In genomic region chr5:76139808-76140729, GRCm38 (mm10) we compare ENCODE assay signal across 8 mouse cellular contexts. TPM values are rescaled to one million over a fixed set of nuclear protein-coding genes. Genes with fewer than 3 reads are reported as not detected.
DNase-seq lines count a peak whose midpoint lies in the region; ATAC-seq lines count a peak whose summit lies in the region.

Srd5a3 (plus strand) TSS chr5:76140271.

- H3K4me3 ChIP-seq in brown adipose tissue, adult 24 weeks (ENCODE audit: insufficient read depth, low read depth, low read length), result peak within 1 kb of the TSS; percentile 62
- peak within 1 kb of the TSS; percentile 77 to 94 for H3K4me3 ChIP-seq in heart, embryonic 14.5 days (ENCODE audit: control insufficient read depth in 1 of 2, insufficient read depth in 1 of 2, low read depth in 1 of 2, low read length in 2 of 2)
- H3K4me3 ChIP-seq in liver, embryonic 13.5 days (replicated peaks), result peak within 1 kb of the TSS; percentile 83
- peak within 1 kb of the TSS; percentile 74 for H3K4me3 ChIP-seq in stomach, embryonic 16.5 days (replicated peaks; ENCODE audit: low read length)

- no peaks in the 10 kb centered on the region for H3K36me3 ChIP-seq in heart, embryonic 14.5 days (ENCODE audit: control insufficient read depth, insufficient read depth, low read length)
- H3K36me3 ChIP-seq in liver, embryonic 13.5 days, result no peaks in the 10 kb centered on the region
- H3K36me3 ChIP-seq in stomach, embryonic 16.5 days (ENCODE audit: control insufficient read depth, insufficient read depth, low read length), result no peaks in the 10 kb centered on the region

- no peaks in the 10 kb centered on the region for H3K27me3 ChIP-seq in heart, embryonic 14.5 days (ENCODE audit: control insufficient read depth, insufficient read depth, low read length)
- no peaks in the 10 kb centered on the region for H3K27me3 ChIP-seq in liver, embryonic 13.5 days
- H3K27me3 ChIP-seq in stomach, embryonic 16.5 days (ENCODE audit: control insufficient read depth, insufficient read depth, low read length), result no peaks in the 10 kb centered on the region

- H3K4me2 ChIP-seq in heart, embryonic 14.5 days (ENCODE audit: low read length), result peak within 1 kb of the TSS; percentile 76
- H3K4me2 ChIP-seq in liver, embryonic 13.5 days, result peak within 1 kb of the TSS; percentile 89
- H3K4me2 ChIP-seq in stomach, embryonic 16.5 days (ENCODE audit: low read depth, low read length), result peak within 1 kb of the TSS; percentile 77

- H3K27ac ChIP-seq in brown adipose tissue, adult 24 weeks (replicated peaks; ENCODE audit: low read depth, low read length), result peak within 1 kb of the TSS; percentile 94
- peak within 1 kb of the TSS; percentile 98 to 99 for H3K27ac ChIP-seq in heart, embryonic 14.5 days (replicated peaks in 1 of 2; ENCODE audit: control insufficient read depth in 1 of 2, insufficient read depth in 1 of 2, low read depth in 2 of 2, low read length in 2 of 2)
- peak within 1 kb of the TSS; percentile 92 for H3K27ac ChIP-seq in liver, embryonic 13.5 days
- peak within 1 kb of the TSS; percentile 99 for H3K27ac ChIP-seq in stomach, embryonic 16.5 days (ENCODE audit: low read length)

- H3K4me1 ChIP-seq in brown adipose tissue, adult 24 weeks (ENCODE audit: control insufficient read depth, insufficient read depth, insufficient read length, low read length), result peaks cover 2% of the 10 kb centered on the region; the same call in 1 of the 2 replicates
- peaks cover 18 to 22% of the 10 kb centered on the region in 2 experiments for H3K4me1 ChIP-seq in heart, embryonic 14.5 days (ENCODE audit: control insufficient read depth in 2 of 2, insufficient read depth in 2 of 2, low read length in 2 of 2)
- peaks cover 42% of the 10 kb centered on the region for H3K4me1 ChIP-seq in liver, embryonic 13.5 days (replicated peaks)
- peaks cover 10% of the 10 kb centered on the region; the same call in 1 of the 2 replicates for H3K4me1 ChIP-seq in stomach, embryonic 16.5 days (ENCODE audit: control insufficient read depth, insufficient read depth, low read length)

- peak; percentile 92 for ATAC-seq in heart, embryonic 14.5 days (ENCODE audit: insufficient number of reproducible peaks, insufficient read depth, low FRiP score, low read depth)
- peak; percentile 96 for ATAC-seq in liver, embryonic 13.5 days (ENCODE audit: low read depth)
- peak; percentile 96 for ATAC-seq in stomach, embryonic 16.5 days (ENCODE audit: insufficient read depth, low FRiP score)

- no peaks in the 10 kb centered on the region for H3K9me3 ChIP-seq in heart, embryonic 14.5 days (ENCODE audit: control insufficient read depth, low read length)
- no peaks in the 10 kb centered on the region for H3K9me3 ChIP-seq in liver, embryonic 13.5 days (replicated peaks)
- H3K9me3 ChIP-seq in stomach, embryonic 16.5 days (replicated peaks; ENCODE audit: control insufficient read depth, low read length), result no peaks in the 10 kb centered on the region

- under 1% methylated on average over 64 of the region's 69 CpGs for WGBS in heart, embryonic 14.5 days
- WGBS in liver, embryonic 13.5 days (ENCODE audit: insufficient replicate concordance), result 2% methylated on average over 69 of the region's 69 CpGs
- under 1% methylated on average over 61 of the region's 69 CpGs for WGBS in stomach, embryonic 16.5 days

- peak within 1 kb of the TSS; percentile 90 for H3K9ac ChIP-seq in heart, embryonic 14.5 days (ENCODE audit: low read length)
- peak within 1 kb of the TSS; percentile 89 for H3K9ac ChIP-seq in liver, embryonic 13.5 days
- peak within 1 kb of the TSS; percentile 95 for H3K9ac ChIP-seq in stomach, embryonic 16.5 days (ENCODE audit: low read length)

- DNase-seq in CD4-positive, CD25-positive, alpha-beta regulatory T cell, adult 2 months (ENCODE audit: low read depth, low spot score), result peak; percentile 99
- peak; percentile 79 for DNase-seq in fibroblast of lung, adult 2 months (ENCODE audit: low read depth)
- peak; percentile 97 for DNase-seq in kidney, postnatal 14 days
- DNase-seq in liver, embryonic 13.5 days, result peak; percentile 94
- peak; percentile 96 for DNase-seq in neural tube, embryonic 10.5 days (ENCODE audit: extremely low spot score, low spot score)

RNA-seq across cellular contexts. Expression of gene Srd5a3, which starts in this region (rescaled TPM):
- polyA plus RNA-seq in brown adipose tissue, adult 24 weeks (2012; ENCODE audit: insufficient read depth, insufficient read length, missing spikeins), result 6.4 and 11.9 TPM in 2 replicates
- 22.6 and 26.9 TPM in 2 replicates for polyA plus RNA-seq in heart, embryonic 14.5 days (2014; fragmentation: Nextera tagmentation; extraction: Ambion mirVana)
- 14.4 and 15.2 TPM in 2 replicates for polyA plus RNA-seq in liver, embryonic 13.5 days (2015; fragmentation: Nextera tagmentation; extraction: Ambion mirVana)
- 36.0 and 39.6 TPM in 2 replicates for polyA plus RNA-seq in stomach, embryonic 16.5 days (2015; fragmentation: Nextera tagmentation; extraction: Ambion mirVana)

Comparison
In these comparisons a context has a peak if more than half of its experiments do, and no peak if none do; other contexts are left out.
1. Peak in every context shown above with its lines: DNase-seq, ATAC-seq, H3K4me3 ChIP-seq and H3K27ac ChIP-seq.